Mouse (Mus musculus): ENCODE measurements around the gene Mccc1. TPM values are rescaled to one million over a fixed set of nuclear protein-coding genes. Genes with fewer than 3 reads are reported as not detected.

Mccc1 gene
- total and polyA plus RNA-seq, 3 experiments: 10.0 to 30.0 (median 13.4) TPM

GRCm38 (mm10) chr3:35962967-35963366 lies 37.5 kb downstream of the Mccc1 start:
- no peaks in the 10 kb centered on the region for H3K9me3 ChIP-seq (replicated peaks; ENCODE audit: low read length)
- H3K4me3 ChIP-seq (replicated peaks in 1 of 3; ENCODE audit: low read depth in 2 of 3, low read length in 2 of 3, poor library complexity in 1 of 3): no peak overlapping the region
- H3K4me1 ChIP-seq (ENCODE audit: control insufficient read depth in 1 of 2, insufficient read depth in 2 of 2): peaks cover 0 to 20% of the 10 kb centered on the region in 2 experiments; a peak in 2 of 4 replicates
- H3K4me2 ChIP-seq (ENCODE audit: insufficient read depth, low read depth, poor library complexity, severe bottlenecking): no peak overlapping the region
- H3K36me3 ChIP-seq (replicated peaks in 1 of 2; ENCODE audit: control insufficient read depth in 1 of 2, insufficient read depth in 1 of 2, low read length in 1 of 2): peaks cover 22 to 72% of the 10 kb centered on the region in 2 experiments
- DNase-seq (ENCODE audit: extremely low read depth): no peak
- TF ChIP-seq ZNF384 (IDR thresholded peaks at IDR 0.05; ENCODE audit: low read depth, low read length) (no peak), JUN (IDR thresholded peaks at IDR 0.05; ENCODE audit: insufficient read depth, low read depth, low read length) (no peak), TCF12 (IDR thresholded peaks at IDR 0.05; ENCODE audit: low read depth, low read length) (no peak), E2F4 (IDR thresholded peaks at IDR 0.05; ENCODE audit: insufficient replicate concordance, low read depth, low read length) (no peak), SMC3 (IDR thresholded peaks at IDR 0.05; ENCODE audit: low read depth, low read length) (peak; percentile 35), ETS1 (conservative IDR thresholded peaks at IDR 0.05; ENCODE audit: low read depth, low read length) (no peak), PAX5 (IDR thresholded peaks at IDR 0.05; ENCODE audit: low read length) (no peak), USF2 (conservative IDR thresholded peaks at IDR 0.05; ENCODE audit: low read depth, low read length) (no peak), RAD21 (IDR thresholded peaks at IDR 0.05; ENCODE audit: low read depth, low read length) (peak; percentile 34), USF1 (IDR thresholded peaks at IDR 0.05; ENCODE audit: low read depth, low read length) (no peak), ZKSCAN1 (IDR thresholded peaks at IDR 0.05; ENCODE audit: borderline replicate concordance, low read depth, low read length) (no peak), MAFK (IDR thresholded peaks at IDR 0.05; ENCODE audit: insufficient replicate concordance, low read length) (no peak), GABPA (IDR thresholded peaks at IDR 0.05; ENCODE audit: insufficient replicate concordance, low read depth, low read length) (no peak), MEF2A (IDR thresholded peaks at IDR 0.05; ENCODE audit: borderline replicate concordance, low read depth, low read length) (no peak), CTCF (conservative IDR thresholded peaks at IDR 0.05 in 1 of 2, IDR thresholded peaks at IDR 0.05 in 1 of 2; ENCODE audit: low read depth in 2 of 2, low read length in 2 of 2) (peak in 1 of 2 experiments; percentile 39; a peak in 2 of 4 replicates), MAX (IDR thresholded peaks at IDR 0.05; ENCODE audit: low read length) (no peak)
- H3K9ac ChIP-seq (ENCODE audit: insufficient read depth, low read depth): no peak overlapping the region
- H3K27me3 ChIP-seq (replicated peaks): no peaks in the 10 kb centered on the region
- H3K79me2 ChIP-seq (replicated peaks; ENCODE audit: control insufficient read depth, extremely low read depth, insufficient read depth, poor library complexity, severe bottlenecking): no peaks in the 10 kb centered on the region
- H3K27ac ChIP-seq (ENCODE audit: insufficient read depth, low read depth): no peak overlapping the region
- in situ Hi-C loops (cut with MboI; ENCODE audit: low pct_ligation_motif_present, low pct_unique_long_range_greater_than_20kb, low sequenced_read_pairs) (no loop called here), dilution Hi-C loops (cut with MboI; ENCODE audit: extremely low pct_ligation_motif_present, extremely low pct_unique_long_range_greater_than_20kb, low sequenced_read_pairs) (no loop called here)

GRCm38 (mm10) chr3:35957230-35957629 lies 43.2 kb downstream of the Mccc1 start:
- H3K36me3 ChIP-seq (replicated peaks in 1 of 2; ENCODE audit: control insufficient read depth in 1 of 2, insufficient read depth in 1 of 2, low read length in 1 of 2): peaks cover 11 to 70% of the 10 kb centered on the region in 2 experiments
- H3K27me3 ChIP-seq (replicated peaks): no peaks in the 10 kb centered on the region
- no peaks in the 10 kb centered on the region for H3K79me2 ChIP-seq (replicated peaks; ENCODE audit: control insufficient read depth, extremely low read depth, insufficient read depth, poor library complexity, severe bottlenecking)
- H3K9ac ChIP-seq (ENCODE audit: insufficient read depth, low read depth): no peak overlapping the region
- no peak for DNase-seq (ENCODE audit: extremely low read depth)
- no peak overlapping the region for H3K4me3 ChIP-seq (replicated peaks in 1 of 3; ENCODE audit: low read depth in 2 of 3, low read length in 2 of 3, poor library complexity in 1 of 3)
- no peak overlapping the region for H3K27ac ChIP-seq (ENCODE audit: insufficient read depth, low read depth)
- peaks cover 6% of the 10 kb centered on the region for H3K9me3 ChIP-seq (replicated peaks; ENCODE audit: low read length)
- H3K4me2 ChIP-seq (ENCODE audit: insufficient read depth, low read depth, poor library complexity, severe bottlenecking): no peak overlapping the region
- TF ChIP-seq SMC3 (IDR thresholded peaks at IDR 0.05; ENCODE audit: low read depth, low read length) (no peak), MAFK (IDR thresholded peaks at IDR 0.05; ENCODE audit: insufficient replicate concordance, low read length) (0 out of 2 replicates have a peak, but pooled peaks have one; percentile 19)
- H3K4me1 ChIP-seq (ENCODE audit: control insufficient read depth in 1 of 2, insufficient read depth in 2 of 2): no peaks in the 10 kb centered on the region
- in situ Hi-C loops (cut with MboI; ENCODE audit: low pct_ligation_motif_present, low pct_unique_long_range_greater_than_20kb, low sequenced_read_pairs) (loop anchor here (10.0 kb wide), 1 partner anchor 262 kb away; no protein-coding TSS in a partner anchor), dilution Hi-C loops (cut with MboI; ENCODE audit: extremely low pct_ligation_motif_present, extremely low pct_unique_long_range_greater_than_20kb, low sequenced_read_pairs) (no loop called here)
